Mouse (Mus musculus) hindbrain, embryonic 16.5 days (tissue): ENCODE measurements around the gene Gm4969. TPM values are rescaled to one million over a fixed set of nuclear protein-coding genes. Genes with fewer than 3 reads are reported as not detected.

Experiments
- ATAC-seq: fragments of 200-750 bp; cut with Nextera tagmentation; 2 replicates; pipeline ENCODE4 v1.8.0; 2017; ENCODE audit warnings: moderate TSS enrichment, moderate library complexity
- H3K27ac ChIP-seq: fragments of 300-500 bp; sonication (generic); 2 replicates; pipeline ENCODE4 v1.5.1; 2014; ENCODE audit warnings: low read depth, mild to moderate bottlenecking, control low read depth, low read length, moderate library complexity
- H3K27me3 ChIP-seq: fragments of 300-500 bp; sonication (generic); replicated peaks from 2 replicates; pipeline ENCODE4 v1.6.1; 2014; ENCODE audit warnings: low read length; ENCODE audit not compliant: control insufficient read depth, insufficient read depth
- H3K36me3 ChIP-seq: fragments of 300-500 bp; sonication (generic); 2 replicates; pipeline ENCODE4 v1.6.1; 2014; ENCODE audit warnings: mild to moderate bottlenecking, low read length, moderate library complexity, mixed read lengths; ENCODE audit not compliant: control insufficient read depth, insufficient read depth
- H3K4me1 ChIP-seq: fragments of 300-500 bp; sonication (generic); 2 replicates; pipeline ENCODE4 v1.6.1; 2014; ENCODE audit warnings: low read depth, low read length; ENCODE audit not compliant: control insufficient read depth, insufficient read depth
- H3K4me2 ChIP-seq: fragments of 300-500 bp; sonication (generic); 2 replicates; pipeline ENCODE4 v1.6.1; 2014; ENCODE audit warnings: mild to moderate bottlenecking, low read length, control low read depth, moderate library complexity
- H3K4me3 ChIP-seq: fragments of 300-500 bp; sonication (generic); 2 replicates; pipeline ENCODE4 v1.5.1; 2014; ENCODE audit warnings: mild to moderate bottlenecking, low read length, control low read depth, moderate library complexity
- H3K9ac ChIP-seq: fragments of 300-500 bp; sonication (generic); 2 replicates; pipeline ENCODE4 v1.6.1; 2014; ENCODE audit warnings: low read depth, mild to moderate bottlenecking, control low read depth, low read length, moderate library complexity
- H3K9me3 ChIP-seq: fragments of 300-500 bp; sonication (generic); 2 replicates; pipeline ENCODE4 v1.6.1; 2014; ENCODE audit warnings: mild to moderate bottlenecking, low read length, moderate library complexity; ENCODE audit not compliant: control insufficient read depth
- WGBS: fragments of 180-500 bp; shearing (Covaris S2); extraction: QIAGEN DNeasy Blood & Tissue Kit; methylation state at CpG from one replicate; pipeline ENCODE4 v1.1.7; 2014; 5-methylcytosine and 5-hydroxymethylcytosine counted together
- polyA plus RNA-seq: library from polyadenylated mRNA; unstranded; fragments of >200 nt; fragmentation: Nextera tagmentation; extraction: Ambion mirVana; gene quantifications from 2 replicates; pipeline ENCODE4 v1.2.1, GENCODE M21; 2015

Gm4969 gene
- polyA plus RNA-seq: 7.0 and 8.8 TPM in 2 replicates

DNA sequence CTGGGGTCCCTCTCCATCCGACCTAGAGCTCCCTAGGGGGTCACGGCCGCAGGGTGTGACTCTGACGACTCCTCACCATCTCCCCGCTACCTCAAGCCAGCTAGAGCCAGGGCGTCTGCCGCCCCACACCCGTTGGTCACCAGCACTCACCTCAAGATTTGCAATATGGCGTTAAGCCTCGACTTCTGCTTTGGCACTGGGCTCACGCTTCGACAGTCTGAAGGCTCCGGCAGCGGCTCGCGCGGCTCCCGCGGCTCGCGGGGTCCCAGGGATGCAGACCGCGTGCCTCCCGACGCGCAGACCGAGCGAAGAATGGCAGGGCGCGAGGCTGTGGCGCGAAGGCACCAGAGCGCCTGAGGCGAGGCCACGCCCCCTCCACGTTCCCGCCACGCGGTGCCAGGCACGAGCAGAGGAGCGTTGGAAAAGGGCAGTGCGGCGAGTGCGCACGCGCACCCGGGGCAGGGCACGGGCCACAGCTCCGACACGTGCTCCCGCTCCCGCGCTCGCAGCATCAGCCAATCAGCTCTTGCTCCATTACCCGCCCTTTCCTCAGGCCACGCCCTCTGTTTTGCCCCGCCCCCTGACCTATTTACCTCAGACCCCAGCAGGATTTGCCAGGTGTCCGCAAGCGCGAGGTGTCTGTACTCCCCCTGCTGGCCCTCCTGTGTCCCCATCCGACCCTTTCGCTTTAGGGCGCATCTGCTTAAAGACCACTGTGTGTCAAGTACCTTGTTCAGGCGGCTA lies at the start of gene Gm4969:
Gm4969 (minus strand) TSS at position 341 of the 744 bp plus-strand sequence.
- H3K4me3 ChIP-seq: peak within 1 kb of the TSS; percentile 42
- peak within 1 kb of the TSS; percentile 34 for H3K27ac ChIP-seq
- ATAC-seq: peak; percentile 77
- no peaks in the 10 kb centered on the region for H3K9me3 ChIP-seq
- H3K4me2 ChIP-seq: peak within 1 kb of the TSS; percentile 64
- WGBS: 24% methylated on average over 48 of the region's 64 CpGs
- peak within 1 kb of the TSS; percentile 60 for H3K9ac ChIP-seq
- H3K4me1 ChIP-seq: peaks cover 20% of the 10 kb centered on the region
- no peaks in the 10 kb centered on the region for H3K27me3 ChIP-seq
- H3K36me3 ChIP-seq: no peaks in the 10 kb centered on the region

DNA sequence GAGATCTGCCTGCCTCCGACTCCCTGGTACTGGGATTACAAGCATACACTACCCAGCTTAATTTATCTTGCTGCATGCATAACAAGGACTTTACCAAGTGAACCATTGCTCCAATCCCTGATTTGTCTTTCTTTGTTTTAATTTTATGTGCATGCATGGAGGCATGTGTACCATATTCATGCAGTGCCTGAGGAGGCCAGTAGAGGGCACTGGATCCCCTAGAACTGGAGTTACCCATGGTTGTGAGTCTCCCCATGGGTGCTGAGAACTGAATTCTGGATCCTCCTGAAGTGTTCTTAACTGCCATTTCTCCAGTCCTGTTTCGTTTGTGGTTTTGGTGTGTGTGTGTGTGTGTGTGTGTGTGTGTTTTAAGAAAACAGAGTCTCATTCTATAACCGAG lies 48.8 kb upstream of the Gm4969 start:
- no peak for ATAC-seq
- H3K9ac ChIP-seq: no peak overlapping the region
- peaks cover 2% of the 10 kb centered on the region; the same call in 1 of the 2 replicates for H3K9me3 ChIP-seq
- no peak overlapping the region for H3K4me2 ChIP-seq
- H3K36me3 ChIP-seq: no peaks in the 10 kb centered on the region
- WGBS: 91% methylated on average over 3 of the region's 3 CpGs
- H3K27ac ChIP-seq: no peak overlapping the region
- no peak overlapping the region for H3K4me3 ChIP-seq
- H3K27me3 ChIP-seq: peaks cover 7% of the 10 kb centered on the region
- H3K4me1 ChIP-seq: peaks cover 9% of the 10 kb centered on the region; the same call in 1 of the 2 replicates

DNA sequence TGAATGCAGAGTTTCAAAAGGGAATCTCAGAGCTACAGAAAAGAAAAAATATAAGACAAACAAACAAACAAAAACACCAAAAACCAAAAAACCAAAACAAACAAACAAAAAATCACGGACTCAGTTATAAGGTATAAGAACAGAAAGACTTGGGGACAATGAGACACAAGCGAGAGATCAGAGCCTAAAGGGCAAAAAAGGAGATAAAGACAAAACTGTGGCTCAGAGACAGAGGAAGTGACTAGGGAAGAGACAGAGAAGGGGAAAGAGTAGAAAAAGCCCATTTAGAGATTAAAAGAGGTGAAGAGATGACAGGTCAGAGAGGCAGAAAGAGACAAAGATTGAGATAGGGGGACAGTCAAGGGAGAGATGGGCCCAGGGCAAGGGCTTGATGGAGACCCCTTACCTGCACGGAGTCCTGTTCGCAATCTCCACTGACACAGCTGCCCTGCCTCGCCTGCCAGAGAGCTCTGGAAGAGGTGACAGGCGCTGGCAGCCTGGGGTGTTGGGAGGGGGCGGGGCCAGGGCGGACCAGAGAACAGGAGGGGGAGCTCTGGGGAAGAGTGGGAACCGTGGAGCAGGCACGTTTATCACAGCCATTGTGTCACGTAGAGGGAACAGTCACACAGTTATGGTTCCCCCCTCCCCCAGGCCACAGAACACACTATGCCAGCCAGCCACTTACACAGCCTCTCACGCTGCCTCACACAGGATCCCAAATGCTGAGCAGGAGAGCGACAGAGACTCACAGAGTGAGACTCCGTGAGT lies 47.7 kb upstream of the Gm4969 start, which contains the start of gene Gipr:
Gipr (minus strand) TSS at position 472 of the 768 bp plus-strand sequence.
- H3K4me1 ChIP-seq: peaks cover 6% of the 10 kb centered on the region; the same call in 1 of the 2 replicates
- no peak within 1 kb of the TSS for H3K4me3 ChIP-seq
- H3K27ac ChIP-seq: no peak within 1 kb of the TSS
- peaks cover 2% of the 10 kb centered on the region; the same call in 1 of the 2 replicates for H3K9me3 ChIP-seq
- H3K9ac ChIP-seq: peak within 1 kb of the TSS; percentile 18; the same call in 1 of the 2 replicates
- H3K36me3 ChIP-seq: no peaks in the 10 kb centered on the region
- peaks cover 7% of the 10 kb centered on the region for H3K27me3 ChIP-seq
- WGBS: 14% methylated on average over 11 of the region's 14 CpGs
- H3K4me2 ChIP-seq: peak within 1 kb of the TSS; percentile 38
- ATAC-seq: 0 out of 2 replicates have a peak, but pooled peaks have one; percentile 19

DNA sequence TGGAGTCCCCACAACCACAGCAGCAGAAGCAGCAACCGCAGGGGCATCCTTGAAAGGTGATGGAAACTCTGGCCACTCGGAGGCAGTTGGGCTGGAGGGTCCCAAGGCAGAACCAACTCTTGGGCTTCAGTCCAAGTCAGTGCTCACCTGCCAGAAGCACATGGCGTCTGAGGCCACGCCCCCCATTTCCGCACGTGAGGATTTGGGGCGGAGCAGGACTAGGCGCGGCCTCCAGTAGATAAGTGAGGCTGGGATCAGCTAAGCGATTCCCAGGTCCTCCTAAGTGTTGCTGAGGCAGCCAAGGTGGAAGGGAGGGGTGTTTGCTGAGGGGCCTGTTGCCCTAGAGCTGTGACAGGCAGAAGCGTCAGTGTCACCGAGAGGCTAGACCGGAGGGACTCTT lies 46.8 kb upstream of the Gm4969 start:
- Histone ChIP-seq H3K4me2 (peak overlapping the region; percentile 38), H3K4me3 (no peak overlapping the region), H3K27ac (no peak overlapping the region), H3K9ac (no peak overlapping the region), H3K27me3 (peaks cover 7% of the 10 kb centered on the region), H3K36me3 (no peaks in the 10 kb centered on the region), H3K4me1 (peaks cover 10% of the 10 kb centered on the region), H3K9me3 (peaks cover 2% of the 10 kb centered on the region; the same call in 1 of the 2 replicates)
- WGBS: 3% methylated on average over 13 of the region's 13 CpGs
- ATAC-seq: no peak

DNA sequence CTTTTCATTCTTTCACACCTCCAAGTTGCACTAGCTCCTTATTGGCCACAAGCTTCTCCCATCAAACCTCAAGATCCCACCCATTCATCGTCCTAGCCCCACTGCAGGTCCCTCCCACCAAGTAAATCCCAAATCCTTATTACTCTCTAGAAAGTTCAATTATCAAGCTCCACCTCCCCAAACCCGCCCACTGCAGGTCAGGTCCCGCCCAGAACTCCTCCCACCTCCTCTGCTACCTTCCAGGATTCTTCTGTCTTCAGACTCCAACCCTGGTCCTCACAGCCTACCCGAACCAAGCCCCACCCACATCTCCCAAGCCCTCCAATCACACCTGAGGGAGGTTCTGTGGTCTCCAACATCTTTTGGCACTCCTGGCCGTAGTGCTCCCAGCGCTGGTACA lies 46.0 kb upstream of the Gm4969 start:
- Histone ChIP-seq H3K9ac (no peak overlapping the region), H3K36me3 (no peaks in the 10 kb centered on the region), H3K27me3 (peaks cover 9% of the 10 kb centered on the region), H3K4me2 (0 out of 2 replicates have a peak overlapping the region, but pooled peaks have one; percentile 1), H3K9me3 (peaks cover 2% of the 10 kb centered on the region; the same call in 1 of the 2 replicates), H3K4me1 (peaks cover 16% of the 10 kb centered on the region), H3K27ac (no peak overlapping the region), H3K4me3 (no peak overlapping the region; the same call in 1 of the 2 replicates)
- WGBS: 0% methylated on average over 6 of the region's 6 CpGs
- no peak for ATAC-seq

DNA sequence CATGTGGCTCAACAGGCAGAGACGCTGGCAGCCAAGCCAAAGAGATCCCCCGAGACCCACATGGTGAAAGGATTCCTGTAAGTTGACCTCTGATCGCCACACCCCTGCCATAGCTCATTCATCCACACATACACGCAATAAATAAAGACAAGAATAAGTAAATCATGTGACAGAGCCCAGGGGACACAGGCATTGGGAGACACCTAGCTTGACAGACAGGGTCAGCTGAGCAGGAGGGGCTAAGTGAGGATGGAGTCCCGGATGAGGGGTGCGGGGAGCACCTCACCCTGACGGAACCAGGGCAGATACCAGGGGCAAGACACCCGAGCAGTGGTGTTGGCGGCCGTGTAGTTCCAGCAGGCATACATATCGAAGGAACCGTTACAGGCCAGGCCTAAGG lies 45.6 kb upstream of the Gm4969 start:
- Histone ChIP-seq H3K36me3 (no peaks in the 10 kb centered on the region), H3K4me3 (no peak overlapping the region; the same call in 1 of the 2 replicates), H3K27me3 (peaks cover 9% of the 10 kb centered on the region), H3K4me2 (0 out of 2 replicates have a peak overlapping the region, but pooled peaks have one; percentile 1), H3K9ac (no peak overlapping the region), H3K4me1 (peaks cover 16% of the 10 kb centered on the region), H3K9me3 (peaks cover 2% of the 10 kb centered on the region; the same call in 1 of the 2 replicates), H3K27ac (no peak overlapping the region)
- no peak for ATAC-seq
- WGBS: 28% methylated on average over 12 of the region's 12 CpGs

DNA sequence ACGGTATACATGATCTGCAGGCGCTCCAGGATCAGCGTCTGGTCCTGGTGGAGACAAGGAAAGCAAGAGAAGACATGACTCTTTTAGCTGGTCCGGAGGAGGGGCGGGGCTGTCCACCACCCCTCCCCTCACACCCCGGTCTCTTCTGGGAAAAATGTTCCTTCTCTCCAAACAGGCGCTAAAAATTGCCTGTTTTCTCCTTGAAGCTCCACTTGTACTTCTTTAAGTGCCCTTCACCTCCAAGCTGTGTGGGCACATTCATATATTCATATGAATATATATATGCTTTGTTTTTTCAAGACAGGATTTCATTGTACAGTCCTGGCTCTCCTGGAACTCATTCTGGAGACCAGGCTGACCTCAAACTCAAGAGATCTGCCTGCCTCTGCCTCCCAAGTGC lies 44.8 kb upstream of the Gm4969 start:
- Histone ChIP-seq H3K36me3 (no peaks in the 10 kb centered on the region), H3K27me3 (peaks cover 9% of the 10 kb centered on the region), H3K4me3 (no peak overlapping the region), H3K27ac (no peak overlapping the region), H3K9me3 (peaks cover 2% of the 10 kb centered on the region; the same call in 1 of the 2 replicates), H3K4me1 (peaks cover 16% of the 10 kb centered on the region), H3K9ac (no peak overlapping the region), H3K4me2 (no peak overlapping the region)
- ATAC-seq: no peak
- WGBS: 87% methylated on average over 7 of the region's 7 CpGs

DNA sequence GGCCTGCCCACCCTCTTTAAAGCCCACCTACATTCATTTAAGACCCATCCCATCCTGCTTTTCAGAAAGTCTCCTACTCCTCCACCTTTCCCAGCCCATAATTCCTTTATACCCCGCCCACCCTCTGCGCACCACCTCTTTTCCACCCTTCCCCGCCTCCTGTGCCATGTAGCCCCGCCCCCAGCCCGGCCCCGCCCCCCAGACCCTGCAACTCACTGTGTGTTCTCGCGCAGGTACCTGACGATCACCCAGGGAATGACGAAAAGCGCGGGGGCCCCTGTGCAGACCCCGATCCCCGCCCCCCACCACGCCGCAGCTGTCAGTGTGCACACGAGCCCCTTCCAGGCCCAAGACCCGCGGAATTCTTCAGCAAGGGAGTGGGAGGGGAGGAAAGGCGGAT lies 41.9 kb upstream of the Gm4969 start:
- Histone ChIP-seq H3K4me2 (peak overlapping the region; percentile 66), H3K27me3 (peaks cover 9% of the 10 kb centered on the region), H3K9me3 (no peaks in the 10 kb centered on the region), H3K4me3 (peak overlapping the region; percentile 45), H3K9ac (peak overlapping the region; percentile 64), H3K27ac (no peak overlapping the region), H3K36me3 (no peaks in the 10 kb centered on the region), H3K4me1 (peaks cover 13% of the 10 kb centered on the region)
- ATAC-seq: peak; percentile 56
- WGBS: 1% methylated on average over 19 of the region's 20 CpGs
